Mouse (Mus musculus) MEL (cell line): ENCODE measurements around the gene Zmiz1. TPM values are rescaled to one million over a fixed set of nuclear protein-coding genes. Genes with fewer than 3 reads are reported as not detected.

ENCODE experiments used
- DNase-seq: peaks from one replicate; pipeline ENCODE4 v3.0.0; 2011; ENCODE audit warnings: low read depth, low spot score
- H3K27ac ChIP-seq: 2 replicates; pipeline ENCODE4 v1.5.1; 2012; ENCODE audit warnings: low read depth, mild to moderate bottlenecking, control low read depth, low read length, moderate library complexity; ENCODE audit not compliant: control insufficient read depth
- H3K27me3 ChIP-seq, 2 experiments: fragments of 150-350 bp in 1 of 2; sonication (generic) in 1 of 2; 2 replicates each; pipeline ENCODE4 v1.6.1; 2012; ENCODE audit warnings: low read length in 2 of 2, mild to moderate bottlenecking in 2 of 2, improper control_type of control experiment in 1 of 2, moderate library complexity in 1 of 2; ENCODE audit not compliant: insufficient read depth in 2 of 2, control insufficient read depth in 1 of 2
- H3K36me3 ChIP-seq, 2 experiments: 2 replicates each; pipeline ENCODE4 v1.6.1; 2012 to 2014; ENCODE audit warnings: low read length in 2 of 2, improper control_type of control experiment in 1 of 2, inconsistent platforms in 1 of 2, mild to moderate bottlenecking in 1 of 2; ENCODE audit not compliant: insufficient read depth in 2 of 2, control insufficient read depth in 1 of 2
- H3K4me1 ChIP-seq, 2 experiments: fragments of 150-350 bp in 1 of 2; sonication (generic) in 1 of 2; 2 replicates each; pipeline ENCODE4 v1.6.1; 2012; ENCODE audit warnings: low read length in 2 of 2, improper control_type of control experiment in 1 of 2, mild to moderate bottlenecking in 1 of 2; ENCODE audit not compliant: insufficient read depth in 2 of 2, control insufficient read depth in 1 of 2
- H3K4me3 ChIP-seq, 2 experiments: fragments of 150-350 bp in 1 of 2; sonication (generic) in 1 of 2; 2 replicates each; pipeline ENCODE4 v1.5.1; 2012; ENCODE audit warnings: low read depth in 2 of 2, low read length in 2 of 2, mild to moderate bottlenecking in 2 of 2, moderate library complexity in 2 of 2, control low read depth in 1 of 2, improper control_type of control experiment in 1 of 2; ENCODE audit not compliant: control insufficient read depth in 1 of 2, insufficient read depth in 1 of 2
- H3K79me2 ChIP-seq: 2 replicates; pipeline ENCODE4 v1.6.1; 2012; ENCODE audit warnings: mild to moderate bottlenecking, low read length, moderate library complexity; ENCODE audit not compliant: control insufficient read depth, poor library complexity, insufficient read depth
- H3K9ac ChIP-seq: 2 replicates; pipeline ENCODE4 v1.6.1; 2012; ENCODE audit warnings: low read depth, mild to moderate bottlenecking, control low read depth, low read length, moderate library complexity; ENCODE audit not compliant: control insufficient read depth, poor library complexity, severe bottlenecking
- H3K9me3 ChIP-seq: fragments of 150-350 bp; sonication (generic); replicated peaks from 2 replicates; pipeline ENCODE4 v1.6.1; 2012; ENCODE audit warnings: mild to moderate bottlenecking, low read length, improper control_type of control experiment, moderate library complexity; ENCODE audit not compliant: insufficient read depth
- CHD1 ChIP-seq: IDR thresholded peaks from 2 replicates; pipeline ENCODE4 v1.6.1; 2012; ENCODE audit warnings: low read depth, mild to moderate bottlenecking, inconsistent platforms, low read length, improper control_type of control experiment
- E2F4 ChIP-seq: IDR thresholded peaks from 2 replicates; pipeline ENCODE4 v1.6.1; 2011; ENCODE audit warnings: low read depth, low read length, improper control_type of control experiment, borderline replicate concordance
- EP300 ChIP-seq, 2 experiments: IDR thresholded peaks; 2 replicates each; pipeline ENCODE4 v1.6.1; 2011; ENCODE audit warnings: improper control_type of control experiment in 2 of 2, low read length in 2 of 2, low read depth in 1 of 2, mild to moderate bottlenecking in 1 of 2
- ETS1 ChIP-seq: IDR thresholded peaks from 2 replicates; pipeline ENCODE4 v1.6.1; 2012; ENCODE audit warnings: low read depth, mild to moderate bottlenecking, inconsistent platforms, low read length, improper control_type of control experiment, moderate library complexity
- GATA1 ChIP-seq: IDR thresholded peaks from 2 replicates; pipeline ENCODE4 v1.6.1; 2011; ENCODE audit warnings: low read depth, low read length, improper control_type of control experiment
- KAT2A ChIP-seq: conservative IDR thresholded peaks from 2 replicates; pipeline ENCODE4 v1.6.1; 2012; ENCODE audit warnings: low read depth, low read length, improper control_type of control experiment, inconsistent platforms
- MAX ChIP-seq: IDR thresholded peaks from 2 replicates; pipeline ENCODE4 v1.6.1; 2011; ENCODE audit warnings: low read length, improper control_type of control experiment
- MYB ChIP-seq: IDR thresholded peaks from 2 replicates; pipeline ENCODE4 v1.6.1; 2011; ENCODE audit warnings: mild to moderate bottlenecking, low read depth, low read length, improper control_type of control experiment
- MYC ChIP-seq: IDR thresholded peaks from 2 replicates; pipeline ENCODE4 v1.6.1; 2011; ENCODE audit warnings: low read depth, mild to moderate bottlenecking, low read length, improper control_type of control experiment, moderate library complexity
- SIN3A ChIP-seq: IDR thresholded peaks from 2 replicates; pipeline ENCODE4 v1.6.1; 2012; ENCODE audit warnings: low read length, improper control_type of control experiment, inconsistent platforms
- TAL1 ChIP-seq: IDR thresholded peaks from 2 replicates; pipeline ENCODE4 v1.6.1; 2012; ENCODE audit warnings: mild to moderate bottlenecking, inconsistent platforms, low read length, moderate library complexity, mixed read lengths
- ZC3H11A ChIP-seq: IDR thresholded peaks from 2 replicates; pipeline ENCODE4 v1.6.1; 2012; ENCODE audit warnings: low read depth, mild to moderate bottlenecking, inconsistent platforms, low read length, improper control_type of control experiment
- ZNF384 ChIP-seq: IDR thresholded peaks from 2 replicates; pipeline ENCODE4 v1.6.1; 2012; ENCODE audit warnings: low read depth, mild to moderate bottlenecking, inconsistent platforms, low read length, improper control_type of control experiment
- polyA plus RNA-seq, 2 experiments: library from polyadenylated mRNA; stranded (reverse) in 1 of 2; unstranded in 1 of 2; fragments of >175 nt in 1 of 2; fragments of >200 nt in 1 of 2; gene quantifications; 2 replicates each; pipeline versions ENCODE4 v1.2.1 to v1.2.4; 2012; ENCODE audit warnings: low replicate concordance in 2 of 2, low read depth in 1 of 2; ENCODE audit not compliant: insufficient read length in 2 of 2, insufficient read depth in 1 of 2, missing spikeins in 1 of 2
- total RNA-seq: library from RNA; depleted of rRNA; stranded (reverse); fragments of 300-350 nt; gene quantifications from 2 replicates; pipeline ENCODE4 v1.2.3, GENCODE M21; 2012

Gene Zmiz1
- total and polyA plus RNA-seq, 3 experiments = 2.7 to 19.9 TPM; not detected in 1

GRCm38 (mm10) chr14:25585545-25586301 lies 126.7 kb downstream of the Zmiz1 start:
- no peaks in the 10 kb centered on the region for H3K27me3 ChIP-seq
- H3K4me3 ChIP-seq = no peak overlapping the region
- H3K9me3 ChIP-seq = no peaks in the 10 kb centered on the region
- TF ChIP-seq SIN3A (no peak), ETS1 (no peak), ZC3H11A (no peak), EP300 (IDR thresholded peaks at IDR 0.05; ENCODE audit: low read depth in 1 of 2, low read length in 2 of 2) (no peak)
- TF ChIP-seq, all 39 proteins: peak for 0
- no peak overlapping the region for H3K9ac ChIP-seq
- no peaks in the 10 kb centered on the region for H3K4me1 ChIP-seq
- no peaks in the 10 kb centered on the region for H3K79me2 ChIP-seq
- DNase-seq = no peak
- H3K27ac ChIP-seq = no peak overlapping the region
- H3K36me3 ChIP-seq = no peaks in the 10 kb centered on the region

DNA sequence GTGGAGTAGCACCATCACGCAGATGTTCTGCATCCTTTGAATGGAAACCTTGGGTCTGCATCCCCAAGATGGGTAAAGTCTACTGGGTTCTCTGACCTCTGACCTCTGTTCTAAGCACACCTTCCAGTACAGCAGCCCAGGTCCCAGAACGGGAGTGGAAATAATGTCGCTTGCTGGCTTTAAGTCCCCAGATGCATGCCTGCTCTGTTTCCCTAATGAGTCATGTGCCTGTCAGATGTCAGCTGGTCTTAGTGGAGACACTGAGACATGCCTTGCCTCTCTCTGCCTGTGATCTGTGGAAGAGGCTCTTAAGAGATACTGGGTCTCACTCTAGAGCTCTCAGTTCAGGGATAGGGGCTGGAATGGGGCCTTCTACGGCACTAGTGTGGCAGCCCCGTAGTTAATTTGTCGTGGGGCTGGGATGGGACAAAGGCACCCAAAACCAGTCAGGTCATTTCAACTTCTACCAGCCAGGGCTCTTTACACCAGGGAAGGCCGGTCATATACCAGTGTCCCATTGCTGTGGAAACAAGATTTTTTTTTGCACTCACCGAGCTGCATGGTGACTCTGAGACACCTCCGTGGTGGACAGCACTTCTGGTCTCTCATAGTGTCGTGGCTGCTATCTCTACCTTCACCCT lies 128.0 kb downstream of the Zmiz1 start:
- H3K27ac ChIP-seq = no peak overlapping the region
- H3K4me3 ChIP-seq = no peak overlapping the region
- no peaks in the 10 kb centered on the region for H3K9me3 ChIP-seq
- no peaks in the 10 kb centered on the region for H3K27me3 ChIP-seq
- no peaks in the 10 kb centered on the region for H3K4me1 ChIP-seq
- no peak for DNase-seq
- TF ChIP-seq MYC = no peak
- no peak for TF ChIP-seq MAX
- no peak for TF ChIP-seq E2F4
- TF ChIP-seq TAL1 = no peak
- no peak for TF ChIP-seq ZC3H11A
- TF ChIP-seq ZNF384 = no peak
- TF ChIP-seq KAT2A = no peak
- no peak for TF ChIP-seq MYB
- no peak for TF ChIP-seq GATA1
- TF ChIP-seq CHD1 = no peak
- TF ChIP-seq ETS1 = no peak
- no peaks in the 10 kb centered on the region for H3K36me3 ChIP-seq
- no peaks in the 10 kb centered on the region for H3K79me2 ChIP-seq
- no peak overlapping the region for H3K9ac ChIP-seq
